Mouse (Mus musculus): ENCODE results near the gene E130308A19Rik.

E130308A19Rik gene

DNA sequence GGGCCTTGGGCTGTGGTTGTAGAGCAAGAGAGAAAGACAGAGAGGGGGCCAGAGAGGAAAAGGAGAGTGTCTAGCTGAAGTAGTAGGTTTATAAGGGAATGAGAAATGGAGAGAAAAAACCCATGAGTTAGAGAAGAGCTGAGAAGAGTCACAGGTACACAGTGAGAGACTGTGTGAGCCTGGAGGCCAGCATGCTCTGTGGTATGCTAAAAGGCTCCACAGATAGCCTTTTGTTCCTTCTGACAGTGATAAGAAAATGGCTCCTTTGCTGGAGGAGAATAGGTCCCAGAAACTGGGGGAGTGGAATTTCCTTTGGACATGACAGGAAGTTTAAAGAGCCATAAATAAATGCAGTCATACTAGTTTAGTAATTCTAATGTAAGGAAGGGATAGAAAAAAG lies 13.2 kb downstream of the E130308A19Rik start:
- DNase-seq (ENCODE audit: low read depth): no peak

DNA sequence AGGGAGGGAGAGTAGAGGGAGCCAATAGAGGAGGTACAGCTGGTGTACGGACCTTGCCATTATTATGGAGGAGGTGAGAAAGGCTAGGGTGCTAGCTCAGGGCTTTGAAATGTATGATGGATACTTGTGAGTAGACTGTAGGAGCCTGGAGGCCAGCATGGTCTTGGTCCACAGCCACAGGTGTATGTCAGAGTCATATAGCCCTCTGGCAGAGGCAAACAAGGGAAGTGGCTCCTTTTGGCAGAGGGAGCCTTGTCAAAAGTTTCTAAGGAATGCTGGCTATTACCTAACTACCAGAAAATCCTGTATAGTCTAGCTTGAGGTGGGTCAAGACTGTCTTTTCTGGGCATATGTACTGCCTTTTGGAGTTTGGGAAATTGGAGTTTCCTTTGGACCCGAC lies 14.7 kb downstream of the E130308A19Rik start:
- no peak for DNase-seq (ENCODE audit: low read depth)

DNA sequence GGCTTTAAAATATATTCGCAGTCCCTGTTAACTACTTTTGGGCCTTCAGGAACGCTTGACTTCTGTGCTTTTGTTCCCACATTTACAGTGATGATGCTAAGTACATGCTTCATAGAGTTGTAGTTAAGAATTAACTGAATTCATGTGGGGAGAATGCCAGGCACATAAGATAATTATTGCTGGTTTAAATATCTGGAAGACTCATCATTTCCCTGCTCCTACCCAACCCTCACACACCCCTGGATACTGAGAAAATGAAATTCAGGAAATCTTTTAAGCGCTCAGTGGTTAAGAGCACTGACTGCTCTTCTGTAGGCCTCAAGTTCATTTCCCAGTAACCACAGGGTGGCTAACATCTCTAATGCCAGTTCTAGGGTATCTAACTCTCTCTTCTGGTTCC lies 16.0 kb downstream of the E130308A19Rik start:
- no peak for DNase-seq (ENCODE audit: low read depth)

DNA sequence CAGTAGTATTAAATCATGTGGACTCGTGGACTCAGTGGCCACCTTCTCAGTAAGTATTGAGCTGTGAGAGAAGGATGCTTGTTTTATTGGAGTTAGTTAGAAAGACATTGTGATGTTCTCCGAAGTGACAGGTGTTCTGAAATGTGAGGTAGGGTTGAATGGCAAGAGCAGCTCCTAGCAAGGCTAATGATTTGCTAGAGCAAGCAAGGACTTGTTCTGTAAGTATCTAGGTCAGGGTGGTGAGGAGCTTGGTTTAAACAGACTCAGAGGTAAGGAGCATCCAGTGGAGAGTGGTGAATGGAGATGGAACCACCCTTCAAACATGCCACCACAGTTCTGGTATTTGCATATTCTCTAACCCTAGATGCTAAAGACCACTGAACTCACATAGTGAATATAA lies 16.6 kb downstream of the E130308A19Rik start:
- no peak for DNase-seq (ENCODE audit: low read depth)

DNA sequence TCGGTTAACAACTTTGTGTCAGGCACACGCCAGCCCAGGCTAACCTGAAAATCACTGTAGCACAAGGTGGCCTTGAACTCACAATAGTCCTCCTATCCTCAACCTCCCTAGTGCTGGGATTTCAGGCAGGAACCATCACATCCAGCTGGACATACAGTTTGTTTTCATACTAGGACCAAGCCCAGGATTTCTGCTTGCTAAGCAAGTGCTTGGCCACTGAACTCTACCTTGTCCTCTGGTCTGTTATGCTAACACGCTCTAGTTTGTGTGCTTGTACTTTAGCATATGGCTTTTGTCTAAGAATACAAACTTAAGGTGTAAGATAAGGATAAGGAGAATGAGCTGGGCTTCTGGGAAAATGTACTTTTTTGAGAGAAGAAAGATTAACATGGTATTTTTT lies 18.4 kb downstream of the E130308A19Rik start:
- DNase-seq (ENCODE audit: low read depth): no peak

DNA sequence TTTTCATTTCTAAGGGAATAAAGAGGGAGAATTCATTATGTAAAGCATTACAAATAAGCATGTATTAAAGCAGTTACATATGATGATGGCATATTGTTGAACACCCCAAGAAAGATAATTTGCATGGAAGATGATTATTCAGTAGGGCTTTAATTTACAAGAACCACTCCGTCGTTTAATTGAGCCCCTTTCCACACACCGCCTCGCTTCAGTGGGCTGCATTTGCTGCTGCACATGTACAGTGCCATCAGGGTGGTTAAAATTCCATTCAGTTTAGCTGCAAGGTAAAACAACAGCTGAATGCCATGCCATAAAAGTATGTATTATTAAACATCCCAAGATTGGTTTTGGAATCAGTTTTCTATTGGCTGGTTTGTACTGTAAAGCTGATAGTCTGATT lies 19.0 kb downstream of the E130308A19Rik start:
- DNase-seq (ENCODE audit: low read depth): no peak

DNA sequence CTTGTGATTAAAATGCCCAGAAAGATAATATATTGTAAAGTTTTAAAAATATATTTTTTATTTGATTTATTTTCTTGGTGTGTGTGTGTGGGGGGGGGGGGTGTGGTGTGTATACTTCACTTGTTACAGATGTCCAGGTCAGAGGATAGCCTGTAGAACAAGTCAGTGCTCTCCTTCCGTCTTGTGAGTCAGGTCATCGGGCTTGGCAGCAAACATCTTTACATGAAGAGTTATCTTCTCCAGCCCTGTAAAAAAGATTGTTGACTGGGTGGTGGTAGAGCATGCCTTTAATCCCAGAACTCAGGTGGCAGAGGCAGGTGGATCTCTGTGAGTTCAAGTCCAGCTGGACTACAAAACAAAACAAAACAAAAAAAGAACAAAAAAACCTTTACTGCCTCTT lies 19.6 kb downstream of the E130308A19Rik start:
- no peak for DNase-seq (ENCODE audit: low read depth)

DNA sequence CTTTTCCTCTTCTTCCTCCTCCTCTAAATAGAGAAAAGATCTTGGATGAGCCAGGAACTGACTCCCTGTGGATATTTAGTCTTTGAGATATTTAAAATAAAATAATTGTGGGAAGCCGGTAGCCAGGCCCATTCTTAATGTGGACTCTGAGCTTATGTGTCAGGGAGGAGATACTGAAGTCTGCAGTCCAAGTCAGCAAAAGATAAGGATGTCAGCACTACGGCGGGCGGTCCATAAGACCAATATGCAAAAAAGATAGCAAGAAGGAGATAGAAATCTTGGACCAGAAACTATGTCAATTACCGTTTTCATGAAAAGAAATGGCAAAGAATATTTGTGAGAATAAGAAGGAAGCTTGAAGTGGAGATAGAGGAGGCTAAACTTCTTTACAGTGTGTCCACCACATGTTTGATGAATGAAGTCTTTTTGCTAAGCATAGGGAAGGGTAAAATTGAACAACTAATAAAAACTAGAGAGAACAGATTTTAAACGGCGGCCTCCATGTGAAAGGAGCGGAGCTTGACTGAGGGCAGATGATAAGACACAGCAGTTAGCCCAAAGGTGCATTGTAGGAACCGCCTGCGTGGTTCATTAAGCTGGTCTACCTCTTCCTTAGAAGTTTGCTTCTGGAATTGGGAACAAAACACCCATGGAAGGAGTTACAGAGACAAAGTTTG lies 20.1 kb downstream of the E130308A19Rik start:
- DNase-seq (ENCODE audit: low read depth): no peak

DNA sequence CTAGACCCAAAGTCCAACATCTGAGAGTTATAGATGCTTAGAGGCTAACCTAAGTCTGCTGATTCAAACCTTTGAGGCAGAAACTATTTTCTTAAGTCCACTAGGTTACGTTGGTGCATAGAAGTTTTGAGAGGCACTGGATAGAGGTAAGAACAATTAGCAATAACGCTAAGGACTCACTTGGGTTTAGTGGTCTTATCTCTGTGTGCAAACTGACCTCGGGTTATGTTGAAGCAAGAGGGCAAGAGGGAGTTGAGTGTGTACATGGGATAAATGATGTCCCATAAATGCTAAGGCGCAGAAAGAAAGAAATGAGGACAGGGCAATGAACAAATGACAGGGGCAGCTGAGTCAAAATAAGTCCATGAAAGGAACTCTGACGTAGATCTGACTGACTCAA lies 23.1 kb downstream of the E130308A19Rik start:
- DNase-seq (ENCODE audit: low read depth): no peak

DNA sequence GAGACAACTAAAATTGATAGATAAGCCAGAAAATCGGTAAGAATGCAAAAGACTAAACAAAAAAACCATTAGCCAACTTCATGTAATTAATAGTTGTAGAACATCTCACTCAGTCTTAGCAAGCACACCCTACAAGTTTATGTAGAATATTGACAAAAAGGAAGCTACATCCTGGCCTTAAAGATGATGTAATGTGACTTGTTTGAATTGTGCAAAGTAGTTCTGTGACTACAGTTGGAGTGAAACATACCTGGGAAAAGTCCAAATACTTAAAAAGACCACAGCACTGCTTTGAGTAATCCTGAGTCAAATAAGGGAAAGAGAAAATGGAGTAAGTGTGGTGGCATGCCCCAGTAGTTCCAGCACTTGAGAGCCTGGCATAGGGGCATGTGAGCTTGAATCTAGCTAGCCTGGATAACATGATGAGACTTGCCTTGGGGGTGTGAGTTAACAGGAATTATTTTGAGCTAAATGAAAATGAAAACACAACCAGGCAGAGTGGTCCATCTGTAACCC lies 26.2 kb downstream of the E130308A19Rik start:
- peak; percentile 44 for DNase-seq (ENCODE audit: low read depth)

DNA sequence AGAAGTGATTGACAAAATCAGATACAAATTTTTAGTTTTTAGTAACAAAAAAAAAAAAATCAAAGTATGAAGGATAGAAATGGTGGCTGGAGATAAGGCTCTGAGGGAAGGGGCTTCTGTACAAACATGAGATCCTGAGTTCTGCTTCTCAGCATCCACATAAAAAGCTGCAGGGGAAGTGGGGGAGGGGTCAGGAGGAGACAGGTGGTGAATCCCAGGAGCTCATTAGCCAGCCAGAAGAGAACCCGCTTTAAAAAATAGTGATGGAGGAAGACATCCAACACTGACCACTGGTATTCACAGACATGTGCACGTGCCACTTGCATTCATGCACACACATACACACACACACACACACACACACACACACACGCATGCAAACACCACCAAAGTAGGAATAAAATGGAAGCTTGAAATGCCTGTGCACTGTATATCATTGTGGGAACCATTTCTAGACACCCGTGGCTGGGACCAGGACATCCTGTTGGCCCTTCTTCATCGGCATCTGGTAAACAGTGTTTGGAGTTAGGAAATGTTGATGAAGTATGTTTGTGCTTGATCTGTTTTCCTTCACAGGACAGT lies 30.1 kb downstream of the E130308A19Rik start:
- DNase-seq (ENCODE audit: low read depth): no peak

DNA sequence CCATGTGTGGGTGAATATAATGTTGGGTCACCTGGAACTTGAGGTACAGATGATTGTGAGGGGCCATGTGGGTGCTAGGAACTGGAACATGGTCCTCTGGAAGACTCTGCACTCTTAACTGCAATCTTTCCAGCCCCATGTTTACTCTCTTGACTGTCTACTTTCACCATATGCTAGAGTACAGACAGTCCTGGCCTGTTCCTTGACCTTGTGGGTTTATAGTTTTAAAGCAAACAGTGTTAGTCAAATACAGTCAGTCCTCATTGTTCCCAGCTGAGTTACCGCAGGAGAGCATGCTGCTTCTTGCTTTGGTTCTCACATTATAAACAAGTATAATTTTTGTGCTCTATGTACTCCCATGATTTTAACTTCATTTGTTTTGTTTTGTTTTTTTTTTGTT lies 36.2 kb downstream of the E130308A19Rik start:
- DNase-seq (ENCODE audit: low read depth): no peak

DNA sequence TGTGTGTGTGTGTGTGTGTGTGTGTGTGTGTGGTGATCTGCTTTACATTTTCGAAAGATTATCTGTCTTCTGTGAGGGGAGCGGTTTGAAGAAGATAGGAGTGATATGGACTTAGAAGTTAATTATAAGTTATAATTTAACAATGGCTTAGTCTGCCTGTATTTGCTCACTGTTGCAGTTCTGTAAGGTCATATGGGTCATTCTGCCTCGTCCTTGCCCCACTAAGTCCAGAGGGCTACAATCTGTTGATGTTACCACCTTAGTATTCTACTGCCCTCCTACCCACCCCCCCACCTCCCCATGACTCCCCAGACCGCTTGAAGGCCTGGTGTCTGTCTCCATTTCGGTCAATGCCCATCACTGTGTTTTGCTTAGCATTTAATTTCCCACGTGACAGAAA lies 37.4 kb downstream of the E130308A19Rik start:
- DNase-seq (ENCODE audit: low read depth): no peak

DNA sequence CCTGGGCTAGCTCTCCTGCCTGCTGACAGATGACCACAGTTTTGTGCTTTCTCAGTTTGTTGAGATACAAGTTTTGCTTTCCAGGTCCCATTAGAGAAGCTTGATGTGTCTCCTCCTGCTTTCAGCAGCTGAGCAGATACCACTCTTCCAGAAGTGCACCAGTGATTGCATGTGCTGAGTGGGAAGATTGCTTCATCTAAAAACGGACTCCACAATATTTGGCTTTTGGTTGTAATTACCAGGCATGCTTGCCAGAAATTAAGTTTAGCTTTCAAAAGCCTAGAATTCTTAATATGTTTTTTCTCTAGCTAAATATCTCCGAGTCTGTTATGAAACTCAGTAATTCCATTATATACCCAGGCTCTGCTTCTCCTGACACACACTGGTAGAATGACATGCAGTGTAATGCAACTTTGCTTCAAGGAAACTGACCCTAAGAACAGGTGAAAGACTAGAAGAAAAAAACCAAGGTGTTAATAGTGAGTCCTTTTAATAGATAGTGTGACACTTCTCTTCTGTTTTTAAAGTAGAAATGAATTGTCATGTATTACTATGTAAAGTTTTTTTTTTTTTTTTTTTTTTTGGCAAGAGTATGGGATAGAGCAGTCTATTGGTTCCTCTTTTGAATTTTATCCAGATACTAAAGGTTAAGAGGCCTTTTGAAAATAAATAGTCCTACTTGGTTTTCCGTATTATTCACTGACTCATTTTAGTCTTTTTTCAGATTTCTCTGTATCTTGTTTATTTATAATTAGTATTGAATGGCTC lies 40.7 kb downstream of the E130308A19Rik start:
- DNase-seq (ENCODE audit: low read depth): no peak

DNA sequence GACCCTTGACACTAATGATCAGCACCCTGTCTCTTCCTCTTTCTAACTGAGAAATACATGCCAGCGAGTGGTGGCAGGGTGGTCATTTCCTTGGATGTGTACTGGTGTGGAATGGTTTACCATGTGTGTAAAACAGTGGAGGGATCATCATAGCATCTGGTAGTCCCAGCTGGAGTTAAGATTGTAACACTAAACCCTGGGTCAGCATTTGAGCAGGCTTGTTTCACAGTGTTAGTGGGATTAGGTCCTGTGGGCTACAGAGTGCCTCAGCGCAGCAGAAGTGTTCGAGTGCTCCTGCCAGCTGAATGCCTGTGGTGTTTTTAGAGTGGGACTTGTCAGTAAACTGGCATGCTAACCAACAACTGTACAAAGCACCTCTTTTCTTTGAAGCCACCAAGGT lies 42.0 kb downstream of the E130308A19Rik start:
- peak; percentile 6 for DNase-seq (ENCODE audit: low read depth)

DNA sequence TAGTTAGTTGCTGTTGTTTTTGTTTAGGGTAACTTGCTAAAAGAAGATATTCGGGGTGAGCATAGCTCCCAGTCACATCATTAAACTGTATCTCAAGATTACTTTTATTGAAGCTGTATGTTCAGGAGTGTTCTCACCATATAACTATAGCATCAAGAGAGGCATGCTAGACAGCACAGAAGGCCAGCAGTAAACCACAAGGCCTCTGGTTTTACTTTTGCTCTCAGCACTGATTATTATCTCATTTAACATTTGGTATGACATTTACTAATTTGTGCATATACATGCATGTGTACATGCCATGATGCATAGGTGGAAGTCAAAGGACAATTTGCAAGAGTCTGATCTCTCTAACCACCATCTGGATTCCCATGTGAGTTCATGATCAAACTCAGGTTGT lies 43.1 kb downstream of the E130308A19Rik start:
- no peak for DNase-seq (ENCODE audit: low read depth)

DNA sequence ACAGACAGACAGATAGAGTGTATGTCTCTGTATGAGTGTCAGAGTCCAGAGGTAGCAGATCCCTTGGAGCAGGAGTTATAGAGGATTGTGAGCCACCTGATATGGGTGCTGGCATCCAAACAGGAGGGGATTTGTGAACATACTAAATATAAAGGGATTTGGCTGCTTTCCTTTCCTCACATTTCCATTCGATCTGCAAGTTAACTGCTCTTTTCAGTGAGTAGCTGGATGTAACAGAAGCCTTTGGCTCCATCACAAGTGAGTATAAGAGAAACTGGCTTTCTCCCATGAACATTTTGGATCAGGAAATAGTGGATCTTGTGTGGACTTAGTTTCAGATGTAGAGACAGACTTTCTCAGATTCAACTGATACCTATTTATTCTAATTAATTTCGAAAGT lies 44.0 kb downstream of the E130308A19Rik start:
- DNase-seq (ENCODE audit: low read depth): no peak

DNA sequence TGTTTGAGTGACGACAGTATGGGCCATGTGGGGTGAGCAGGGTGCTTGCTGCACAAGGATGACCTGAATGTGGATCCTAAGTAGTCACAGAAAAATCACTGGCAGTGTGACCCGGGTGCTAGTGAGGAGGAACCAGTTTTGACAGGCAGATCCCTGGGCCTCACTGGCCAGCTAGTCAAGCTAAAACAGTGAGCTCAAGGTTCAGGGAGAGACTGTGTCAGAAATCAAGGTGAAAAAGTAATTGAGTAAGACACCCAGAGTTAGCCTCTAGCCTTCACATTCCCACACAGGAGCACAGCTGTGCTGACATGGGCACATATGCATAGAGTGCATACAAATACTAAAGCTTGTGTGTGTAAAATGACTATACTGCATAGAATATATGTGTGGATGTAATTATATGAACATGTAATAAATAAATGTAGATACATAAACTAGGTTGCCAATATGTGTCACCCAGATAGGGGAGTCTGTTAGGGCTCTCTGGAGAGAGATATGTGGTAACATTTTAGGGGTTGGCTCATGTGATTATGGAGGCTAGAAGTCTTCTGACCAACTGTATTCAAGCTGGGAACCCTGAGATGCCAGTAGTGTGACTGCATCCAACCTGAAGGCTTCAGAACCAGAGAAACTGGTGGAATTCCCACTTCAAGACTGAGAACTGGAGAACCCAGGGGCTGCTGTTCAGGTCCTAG lies 47.6 kb downstream of the E130308A19Rik start:
- no peak for DNase-seq (ENCODE audit: low read depth)

DNA sequence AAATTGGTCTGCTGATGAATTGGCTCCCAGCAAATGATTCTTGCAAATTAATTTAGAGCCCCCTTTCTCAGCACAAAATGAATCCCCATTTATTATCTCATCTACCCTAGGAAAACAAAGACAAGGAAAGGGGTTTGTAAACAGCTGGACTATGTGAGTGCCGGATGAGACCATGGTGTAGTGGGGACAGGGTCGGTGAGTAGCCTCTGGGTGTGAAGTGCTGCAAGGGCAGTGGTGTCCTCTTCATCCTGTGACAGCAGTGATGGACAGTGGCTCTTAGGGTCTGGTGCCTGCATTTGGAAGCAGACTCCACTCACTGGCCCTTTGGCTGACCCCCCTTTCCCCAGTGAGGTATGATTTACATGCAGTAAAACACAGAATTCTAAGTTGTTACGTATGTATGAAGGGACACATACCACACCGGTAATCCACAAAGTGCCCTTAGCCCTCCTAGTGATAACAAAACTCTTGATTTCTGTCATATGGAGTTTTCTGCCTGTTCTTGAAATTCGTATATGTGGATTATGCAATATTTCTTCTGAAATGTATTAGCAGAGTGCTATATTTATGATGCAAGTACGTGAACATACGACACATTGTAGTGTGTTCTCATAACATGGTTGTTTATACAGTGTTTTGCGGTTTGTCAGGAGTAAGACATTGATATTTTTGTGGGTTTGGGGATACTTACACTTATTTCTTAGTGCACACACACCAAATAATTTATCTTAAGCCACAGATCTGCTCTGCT lies 49.1 kb downstream of the E130308A19Rik start:
- DNase-seq (ENCODE audit: low read depth): no peak

DNA sequence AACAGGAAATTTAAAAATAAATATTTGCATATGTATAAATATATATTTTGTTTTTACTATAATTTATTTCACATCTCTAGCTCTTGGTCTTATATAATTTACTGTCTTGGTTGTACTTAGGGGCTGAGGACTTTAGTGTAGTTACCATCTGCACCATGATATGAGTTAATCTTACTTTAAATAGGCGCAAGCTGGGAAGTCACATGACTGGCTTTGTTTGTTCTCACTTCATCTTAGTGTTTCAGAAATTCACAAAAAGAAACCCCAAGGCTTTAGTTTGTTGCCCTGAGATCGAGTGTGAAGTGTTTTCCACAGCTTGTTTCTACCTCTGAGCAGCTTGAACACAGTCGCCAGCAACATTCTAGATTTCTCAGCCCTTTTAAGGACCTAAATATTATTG lies 49.7 kb downstream of the E130308A19Rik start:
- no peak for DNase-seq (ENCODE audit: low read depth)

DNA sequence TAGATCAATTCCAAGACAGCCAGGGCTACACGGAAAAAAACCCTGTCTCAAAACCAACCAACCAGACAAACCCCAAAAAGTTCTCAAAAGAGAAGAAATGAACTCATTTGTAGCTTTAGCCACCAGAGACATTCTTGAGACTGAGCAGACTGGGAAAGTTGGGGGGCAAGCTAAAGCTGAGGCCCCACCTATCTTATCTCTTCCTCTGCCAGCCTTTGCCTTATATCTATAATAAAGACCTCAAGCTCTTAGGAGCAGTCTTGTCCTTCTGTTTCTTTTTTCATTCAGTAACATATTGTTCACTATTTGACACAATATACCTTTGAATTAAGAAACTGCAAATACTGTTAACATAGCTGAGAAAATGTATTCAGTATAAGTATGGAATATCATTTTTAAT lies 55.4 kb downstream of the E130308A19Rik start:
- DNase-seq (ENCODE audit: low read depth): no peak

DNA sequence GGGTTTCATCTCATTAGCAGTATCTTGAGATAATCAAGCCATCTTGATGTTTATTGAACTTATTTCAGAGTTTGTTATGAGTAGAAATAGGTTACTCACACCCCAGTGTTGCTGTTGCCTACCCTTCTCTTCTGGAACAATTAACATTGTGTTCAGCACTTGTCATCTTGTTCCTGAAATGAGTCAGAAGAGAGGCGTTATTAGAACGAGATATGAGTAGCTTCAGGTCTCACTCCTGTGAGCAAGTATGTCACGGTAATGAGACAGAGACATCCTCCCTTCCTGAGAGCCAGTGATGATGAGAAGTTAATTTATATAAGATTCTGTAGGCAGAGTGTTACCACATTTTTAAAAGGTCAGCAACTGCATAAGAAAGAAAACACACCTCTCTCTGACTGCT lies 56.5 kb downstream of the E130308A19Rik start:
- DNase-seq (ENCODE audit: low read depth): no peak
